Mouse (Mus musculus): ENCODE measurements around the gene Atg16l2.
A peak's percentile ranks its signal among the peaks of the same experiment; 100 is the strongest.

- no peak for TF ChIP-seq CTCF (IDR thresholded peaks at IDR 0.05; ENCODE audit: low read depth)
- TF ChIP-seq EP300 (IDR thresholded peaks at IDR 0.05; ENCODE audit: low read depth): peak; percentile 83
Measured at GRCm38 (mm10) chr7:101316591-101317001, 14.5 kb upstream of the Atg16l2 start.

All from liver, postnatal 0 days (tissue).